Mouse (Mus musculus) liver, adult 2 months (tissue): Measurements from ENCODE around the gene Rtkn2.

ENCODE experiments used
- CTCF ChIP-seq: fragments of 200-500 bp; IDR thresholded peaks from 2 replicates; pipeline ENCODE4 v1.5.1; 2011; ENCODE audit warnings: low read depth, low read length, control low read depth
- POLR2A ChIP-seq: fragments of 200-500 bp; IDR thresholded peaks from 2 replicates; pipeline ENCODE4 v1.6.1; 2011; ENCODE audit warnings: low read length, control low read depth; ENCODE audit not compliant: insufficient read depth; ENCODE audit errors: extremely low read depth

- no peak for TF ChIP-seq CTCF
- TF ChIP-seq POLR2A: no peak
Measured at GRCm38 (mm10) chr10:68101251-68101650, 121.9 kb downstream of the Rtkn2 start.
